Mouse (Mus musculus) gastrocnemius, postnatal 36 days (tissue): ENCODE measurements at regions not wholly inside any gene's neighbourhood (a gene's known extent, or its start where the extent isn't known, plus 50 kb on each side); places are given as distances from the start of the nearest gene placed in this dataset.
A peak's percentile ranks its signal among the peaks of the same experiment; 100 is the strongest.
"Not testable (repeated sequence)": the region's sequence is repeated elsewhere in the genome, so short reads cannot be mapped to it uniquely, and the experiment has no call there.

Experiments
- DNase-seq, 2 experiments: peaks; one replicate each; pipeline ENCODE4 v3.0.0; 2022
- intact Hi-C: fragments of 180-260 bp; cut with DNase I; formaldehyde crosslinking; loops from one replicate; pipeline ENCODE4 v1.15.1; 2025

DNA sequence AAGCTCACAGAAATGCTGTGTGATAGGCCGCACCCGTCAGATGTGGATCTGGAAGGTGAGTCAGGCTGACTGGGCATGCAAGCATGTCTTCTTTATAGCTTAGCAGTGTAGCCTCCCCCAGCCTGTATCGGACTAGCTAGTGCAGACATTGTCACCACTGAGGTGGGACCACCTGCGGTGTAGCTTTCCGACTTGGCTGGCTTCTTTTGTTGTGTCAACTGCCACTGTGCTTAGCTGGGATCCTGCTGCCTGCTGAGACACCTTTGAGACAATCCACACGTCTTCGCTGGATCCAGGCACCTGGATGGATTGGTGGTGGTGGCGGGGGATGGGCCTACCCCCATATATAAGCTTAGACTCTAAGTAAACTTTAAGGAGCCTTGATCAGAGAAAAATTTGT, 177.7 kb upstream of the Unc93a2 start:
- intact Hi-C loops: no loop called here
- no peak for DNase-seq

DNA sequence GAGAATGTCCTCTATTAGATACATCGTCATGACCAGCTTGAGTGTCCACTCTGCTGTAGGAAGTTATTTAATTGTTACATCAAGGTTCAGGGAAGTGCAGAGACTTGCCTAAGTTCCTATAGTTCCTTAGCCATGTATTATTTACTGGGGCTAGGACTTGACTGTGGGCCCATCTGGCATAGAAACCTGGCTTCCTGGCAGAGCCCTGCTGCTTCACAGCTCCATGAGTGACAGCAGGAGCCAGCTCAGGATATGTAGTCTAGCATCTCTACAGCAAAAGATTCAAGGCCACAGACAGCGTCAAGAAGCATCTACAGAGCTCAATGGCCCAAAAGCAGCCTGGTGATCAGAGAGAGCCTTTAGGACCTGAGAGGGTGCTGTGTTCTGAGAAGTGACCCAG, 163.2 kb upstream of the Unc93a2 start:
- DNase-seq: no peak
- intact Hi-C loops: no loop called here

DNA sequence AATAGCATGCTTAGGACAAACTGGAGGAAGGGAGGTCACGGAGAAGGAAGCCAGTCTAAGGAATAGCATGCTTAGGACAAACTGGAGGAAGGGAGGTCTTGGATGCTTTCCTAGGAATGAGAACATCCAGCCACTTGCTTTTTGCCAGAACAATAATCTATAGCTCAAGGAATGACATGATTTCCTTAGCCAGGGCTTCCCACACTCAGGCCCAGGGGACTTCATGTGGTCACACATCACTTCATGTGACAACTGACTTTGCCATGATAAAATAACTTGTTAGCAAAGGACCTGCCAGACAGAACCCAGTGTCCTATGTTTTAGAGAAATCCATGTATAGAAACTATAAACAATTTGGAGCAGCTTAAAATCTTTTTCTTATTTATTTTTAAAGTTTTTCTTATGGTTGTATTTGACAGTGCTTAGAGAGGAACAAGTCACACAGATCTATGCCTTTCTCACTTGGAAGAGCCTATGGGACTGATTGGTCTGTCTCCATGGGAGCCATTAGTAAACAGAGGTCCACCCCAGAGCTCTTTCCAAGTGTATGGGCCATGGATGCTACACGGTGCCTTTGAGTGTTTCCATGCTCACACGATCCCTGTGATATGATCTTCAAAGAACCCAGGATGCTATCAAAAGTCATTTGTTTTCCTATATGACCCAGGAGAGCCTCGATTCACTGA, 153.3 kb upstream of the Unc93a2 start:
- no peak for DNase-seq
- intact Hi-C loops: no loop called here

DNA sequence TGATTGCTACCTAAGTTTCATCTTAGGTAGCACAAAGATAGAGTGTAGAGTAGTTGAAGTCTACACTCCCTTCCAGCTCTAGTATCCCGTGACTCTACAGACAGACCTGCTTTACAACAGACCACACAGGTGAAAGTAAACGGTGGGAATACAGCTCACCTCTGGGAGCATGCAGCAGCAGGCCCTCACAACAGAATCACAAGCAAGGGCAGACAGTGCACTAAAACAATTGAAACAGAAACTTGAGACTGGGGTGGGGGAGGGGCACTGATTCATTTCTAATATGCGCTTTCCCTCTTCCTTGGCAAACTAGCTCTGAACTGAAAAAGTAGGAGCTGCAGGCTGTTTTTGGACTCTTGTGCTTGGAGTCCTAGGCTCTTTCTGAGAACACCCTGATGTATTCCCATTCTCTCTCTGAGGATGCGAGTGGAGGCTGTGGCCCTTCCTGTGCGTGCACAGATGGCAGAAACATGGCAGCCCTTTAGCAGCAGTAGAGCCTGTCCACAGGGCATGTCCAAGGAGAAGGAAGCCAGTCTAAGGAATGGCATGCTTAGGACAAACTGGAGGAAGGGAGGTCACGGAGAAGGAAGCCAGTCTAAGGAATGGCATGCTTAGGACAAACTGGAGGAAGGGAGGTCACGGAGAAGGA, 152.5 kb upstream of the Unc93a2 start:
- intact Hi-C loops: no loop called here
- DNase-seq: no peak

DNA sequence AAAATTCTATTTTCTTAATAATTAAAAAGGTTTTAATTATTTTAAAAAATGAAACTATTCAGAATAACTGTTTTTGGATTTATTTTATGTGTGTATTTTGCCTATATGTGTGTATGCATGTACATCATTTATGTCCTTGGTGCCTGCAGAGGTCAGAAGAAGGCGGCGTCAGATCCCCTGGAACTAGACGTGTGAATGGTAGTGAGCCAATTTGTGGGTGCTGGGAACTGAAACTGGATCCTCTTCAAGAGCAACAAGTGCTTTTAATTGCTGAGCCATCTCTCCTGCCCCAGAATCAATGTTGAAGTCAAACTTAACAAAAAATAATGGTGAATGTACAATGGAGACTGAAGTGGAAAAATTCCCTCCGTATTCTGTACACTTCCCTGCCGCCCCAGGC, 151.9 kb upstream of the Unc93a2 start:
- no peak for DNase-seq
- intact Hi-C loops: no loop called here

DNA sequence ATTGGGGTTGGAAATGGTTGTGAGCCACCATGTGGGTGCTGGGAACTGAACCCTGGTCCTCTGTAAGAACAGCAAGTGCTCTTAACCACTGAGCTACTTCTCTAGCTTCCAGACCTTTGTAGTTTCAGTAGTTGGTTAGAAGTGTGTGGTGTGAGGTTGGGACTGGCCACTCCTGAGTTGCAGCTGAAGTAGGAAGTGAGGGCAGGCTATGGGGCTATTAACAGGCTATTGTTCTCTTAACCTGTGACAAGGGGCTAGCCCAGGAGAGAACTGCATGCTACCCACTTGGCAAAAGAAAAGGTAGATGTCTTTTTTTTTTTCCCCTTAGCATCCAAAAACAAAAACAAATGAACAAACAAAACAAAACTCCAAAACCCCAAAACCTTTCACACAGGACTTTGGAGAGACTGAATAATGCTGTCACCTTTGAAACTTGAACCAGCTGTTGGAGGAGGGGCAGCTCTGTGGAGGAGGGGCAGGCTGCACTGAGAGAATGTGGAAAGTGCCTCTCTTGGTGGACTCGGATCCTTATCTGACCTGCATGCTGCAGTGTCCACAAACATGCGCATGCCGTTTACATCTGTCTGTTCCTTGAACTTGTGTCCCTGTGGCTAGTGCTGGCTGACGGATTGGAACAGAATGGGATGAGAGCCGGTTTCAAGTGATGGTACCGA, 149.3 kb upstream of the Unc93a2 start:
- intact Hi-C loops: no loop called here
- DNase-seq: no peak

DNA sequence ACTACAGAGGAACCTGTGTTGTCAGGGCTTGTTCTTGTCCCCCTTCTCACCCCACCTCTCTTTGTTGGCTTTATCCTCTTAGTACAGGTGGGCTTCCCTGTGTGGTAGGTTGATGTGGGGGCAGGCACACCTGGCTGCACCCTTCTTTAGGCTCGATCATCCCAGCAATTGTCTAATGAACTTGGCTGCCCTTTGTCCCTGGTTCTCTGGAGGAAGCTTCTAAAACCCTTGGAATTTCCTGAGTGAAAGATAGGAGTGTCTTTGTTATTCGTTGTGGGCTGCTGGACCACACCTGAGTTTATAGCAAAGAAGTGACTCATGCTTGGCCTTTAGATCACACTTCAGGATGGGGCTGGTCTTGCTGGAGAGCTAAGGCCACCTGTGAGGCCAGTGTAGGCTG, 148.3 kb upstream of the Unc93a2 start:
- no peak for DNase-seq
- intact Hi-C loops: loop anchor here (2.0 kb wide), 1 partner anchor 77 kb away; no protein-coding TSS in a partner anchor

DNA sequence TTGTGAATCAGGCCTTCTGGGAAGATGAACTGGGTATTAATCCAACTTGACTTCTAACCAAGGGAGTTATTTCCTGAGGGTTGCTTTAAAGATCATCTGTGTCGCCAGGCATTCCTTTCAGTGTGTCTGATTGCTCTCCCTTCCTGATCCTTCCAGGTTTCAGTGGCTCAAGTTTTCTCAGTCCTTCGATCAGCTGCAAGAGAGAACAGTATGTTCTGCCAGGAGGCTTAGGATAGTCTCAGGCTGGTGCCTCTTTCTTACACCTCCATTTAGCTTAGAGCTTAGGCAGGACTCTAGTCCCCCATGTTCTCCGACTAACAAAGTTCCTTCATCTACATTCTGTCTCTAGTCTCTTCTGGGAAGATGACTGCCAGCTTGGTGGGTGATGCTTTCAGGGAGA, 147.4 kb upstream of the Unc93a2 start:
- peak in 1 of 2 experiments; percentile 27 for DNase-seq
- intact Hi-C loops: loop anchor here (2.0 kb wide), 1 partner anchor 76 kb away; no protein-coding TSS in a partner anchor

DNA sequence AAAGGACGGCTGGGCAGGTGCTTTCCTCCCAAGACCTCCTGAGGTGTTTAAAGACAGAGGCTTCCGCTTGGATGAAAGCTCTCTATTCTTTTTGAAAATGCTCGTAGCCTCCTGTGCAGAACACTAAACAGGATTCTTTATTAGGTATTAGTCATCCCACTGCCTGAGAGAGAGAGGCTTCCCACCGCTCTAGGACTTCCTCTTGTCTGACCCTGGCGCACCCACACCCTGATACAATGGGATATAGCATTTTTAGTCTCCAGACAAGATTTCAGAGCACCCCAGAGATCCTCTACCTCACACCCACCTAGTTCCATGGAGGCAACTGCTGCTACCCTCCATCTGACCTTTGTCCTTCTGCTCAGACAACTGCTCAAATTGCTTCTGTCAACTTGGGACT, 144.0 kb upstream of the Unc93a2 start:
- no peak for DNase-seq
- intact Hi-C loops: no loop called here

DNA sequence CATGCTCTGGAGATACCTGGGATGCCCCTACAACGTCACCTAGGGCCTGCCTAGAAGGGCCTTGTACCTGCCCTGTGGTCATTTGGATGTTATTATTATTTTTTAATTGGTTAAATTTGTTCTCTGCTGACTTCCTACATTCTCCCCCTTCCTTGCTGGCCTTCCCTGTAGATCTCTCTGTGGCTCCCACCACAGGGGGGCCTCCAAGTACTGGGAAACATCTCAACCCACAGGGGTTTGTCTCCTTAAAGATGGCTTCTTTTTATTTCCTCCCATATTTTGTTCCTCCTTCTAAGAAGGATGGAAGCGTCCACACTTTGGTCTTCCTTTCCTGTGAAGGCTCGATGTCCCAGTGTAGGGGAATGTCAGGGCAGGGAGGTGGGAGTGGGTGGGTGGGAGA, 142.4 kb upstream of the Unc93a2 start:
- DNase-seq: no peak
- intact Hi-C loops: no loop called here

DNA sequence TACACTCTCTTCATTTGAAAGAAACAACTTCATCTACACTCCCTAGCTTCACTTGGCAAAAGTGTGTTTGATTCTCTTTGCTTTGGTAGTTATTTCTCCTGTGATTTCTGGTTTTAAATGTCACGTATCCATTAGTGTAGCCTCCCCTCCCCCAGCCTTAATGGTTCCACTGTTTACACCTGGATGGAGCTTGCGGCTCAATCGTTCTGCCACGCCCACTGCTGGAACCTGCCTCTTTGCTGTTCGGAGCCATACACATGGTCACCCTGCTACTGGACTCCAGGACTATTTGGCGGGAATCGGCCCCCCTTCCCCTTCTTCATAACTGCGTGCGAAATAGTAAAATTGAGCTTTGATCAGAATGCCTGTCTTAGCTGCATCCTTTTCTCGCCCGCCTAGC, 139.2 kb upstream of the Unc93a2 start:
- DNase-seq, intact Hi-C loops: not testable (repeated sequence)

DNA sequence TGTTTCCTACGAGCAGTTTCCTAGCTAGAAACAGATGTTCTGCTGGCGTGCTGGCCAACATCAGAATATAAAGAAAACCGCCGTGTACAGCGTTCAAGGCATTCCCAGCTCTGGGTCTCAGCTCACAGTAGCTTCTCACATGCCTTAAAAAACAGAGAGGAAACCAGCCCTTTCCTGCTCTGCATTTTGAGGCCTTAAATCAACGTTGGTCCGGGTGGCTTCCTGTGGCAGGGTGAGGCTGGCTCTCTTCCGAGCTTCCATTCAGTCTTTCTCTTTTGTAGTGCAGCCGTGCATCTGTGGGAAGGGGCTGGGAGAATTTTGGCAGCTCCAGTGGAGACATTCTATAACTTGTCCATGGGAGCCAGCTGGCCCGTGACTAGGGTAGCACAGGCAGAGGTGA, 135.9 kb upstream of the Unc93a2 start:
- intact Hi-C loops: no loop called here
- no peak for DNase-seq
